Mouse (Mus musculus) liver, embryonic 14.5 days (tissue): ENCODE measurements around the gene Iqschfp. TPM values are rescaled to one million over a fixed set of nuclear protein-coding genes. Genes with fewer than 3 reads are reported as not detected.

Experiments used
- ATAC-seq: fragments of 200-750 bp; cut with Nextera tagmentation; 2 replicates; pipeline ENCODE4 v1.8.0; 2017; ENCODE audit warnings: moderate number of reproducible peaks, mild to moderate bottlenecking, moderate library complexity; ENCODE audit not compliant: insufficient read depth
- DNase-seq, 3 experiments: peaks; one replicate each; pipeline ENCODE4 v3.0.0-alpha.2; 2012 to 2013; ENCODE audit warnings: low read depth in 3 of 3, low spot score in 3 of 3
- H3K27ac ChIP-seq: fragments of 300-500 bp; sonication (generic); 2 replicates; pipeline ENCODE4 v1.5.1; 2014; ENCODE audit warnings: moderate library complexity, mild to moderate bottlenecking, control low read depth, inconsistent platforms
- H3K27me3 ChIP-seq: fragments of 300-500 bp; sonication (generic); 2 replicates; pipeline ENCODE4 v1.6.1; 2014; ENCODE audit warnings: mild to moderate bottlenecking, low read length, moderate library complexity; ENCODE audit not compliant: control insufficient read depth, insufficient read depth
- H3K36me3 ChIP-seq: fragments of 300-500 bp; sonication (generic); replicated peaks from 2 replicates; pipeline ENCODE4 v1.6.1; 2014; ENCODE audit warnings: low read depth; ENCODE audit not compliant: control insufficient read depth, insufficient read depth
- H3K4me1 ChIP-seq, 2 experiments: fragments of 200-500 bp in 1 of 2; fragments of 300-500 bp in 1 of 2; sonication (generic) in 1 of 2; replicated peaks; 2 replicates each; pipeline ENCODE4 v1.6.1; 2012 to 2014; ENCODE audit warnings: antibody characterized with exemption in 1 of 2, inconsistent platforms in 1 of 2, low read length in 1 of 2; ENCODE audit not compliant: control insufficient read depth in 2 of 2, insufficient read depth in 2 of 2
- H3K4me2 ChIP-seq: fragments of 300-500 bp; sonication (generic); 2 replicates; pipeline ENCODE4 v1.6.1; 2014; ENCODE audit warnings: low read depth, mild to moderate bottlenecking, control low read depth, moderate library complexity
- H3K4me3 ChIP-seq, 2 experiments: fragments of 200-500 bp in 1 of 2; fragments of 300-500 bp in 1 of 2; sonication (generic) in 1 of 2; 2 replicates each; pipeline ENCODE4 v1.5.1; 2012 to 2014; ENCODE audit warnings: low read depth in 2 of 2, low read length in 2 of 2, mild to moderate bottlenecking in 2 of 2, control low read depth in 1 of 2, inconsistent platforms in 1 of 2, moderate library complexity in 1 of 2; ENCODE audit not compliant: insufficient read depth in 1 of 2
- H3K9ac ChIP-seq: fragments of 300-500 bp; sonication (generic); replicated peaks from 2 replicates; pipeline ENCODE4 v1.6.1; 2014; ENCODE audit warnings: mild to moderate bottlenecking, control low read depth, moderate library complexity
- H3K9me3 ChIP-seq: fragments of 300-500 bp; sonication (generic); 2 replicates; pipeline ENCODE4 v1.6.1; 2016; ENCODE audit warnings: low read length, mixed read lengths; ENCODE audit not compliant: control insufficient read depth
- CTCF ChIP-seq: IDR thresholded peaks from 2 replicates; pipeline ENCODE4 v1.5.1; 2016; ENCODE audit warnings: antibody characterized with exemption, low read depth, control low read depth
- EP300 ChIP-seq: IDR thresholded peaks from 2 replicates; pipeline ENCODE4 v1.6.1; 2016; ENCODE audit warnings: antibody characterized with exemption, low read depth
- WGBS: fragments of 180-500 bp; shearing (Covaris S2); extraction: QIAGEN DNeasy Blood & Tissue Kit; methylation state at CpG from one replicate; pipeline ENCODE4 v1.1.7; 2014; ENCODE audit not compliant: insufficient replicate concordance; 5-methylcytosine and 5-hydroxymethylcytosine counted together
- polyA plus RNA-seq, 2 experiments: library from polyadenylated mRNA; depleted of rRNA in 1 of 2; stranded (reverse) in 1 of 2; unstranded in 1 of 2; fragments of >200 nt; fragmentation: Nextera tagmentation in 1 of 2; extraction: Ambion mirVana in 1 of 2; gene quantifications; 2 replicates each; pipeline versions ENCODE4 v1.2.1 to v1.2.3; 2012 to 2014

Gene Iqschfp
- polyA plus RNA-seq, 2 experiments, result not detected

DNA sequence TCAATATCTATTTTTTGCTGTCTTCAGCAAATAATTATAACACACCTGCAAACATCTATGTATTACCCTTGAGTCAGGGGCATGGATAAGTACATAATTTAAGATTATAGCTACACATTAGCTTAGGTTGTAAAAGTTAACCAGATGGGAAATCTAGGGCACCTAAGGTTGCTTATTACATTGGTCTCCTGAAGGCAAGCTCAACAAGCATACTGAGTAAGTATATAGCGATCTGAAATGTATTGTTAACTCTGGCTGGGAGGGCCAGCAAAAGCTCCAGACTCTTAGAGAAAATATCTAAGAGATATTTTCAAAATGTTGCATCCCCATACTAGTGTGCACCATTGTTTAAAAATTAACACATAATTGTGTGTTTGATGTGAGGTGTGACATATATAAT lies 775.8 kb downstream of the Iqschfp start:
- H3K4me3 ChIP-seq, result no peak overlapping the region
- no peaks in the 10 kb centered on the region for H3K4me1 ChIP-seq
- H3K27ac ChIP-seq, result no peak overlapping the region
- no peak for TF ChIP-seq EP300
- no peak for TF ChIP-seq CTCF
- DNase-seq (no peak), ATAC-seq (no peak)
- H3K36me3 ChIP-seq, result no peaks in the 10 kb centered on the region
- no peak overlapping the region for H3K9ac ChIP-seq
- no peak overlapping the region for H3K4me2 ChIP-seq
- no peaks in the 10 kb centered on the region for H3K27me3 ChIP-seq
- 76% methylated on average over 1 of the region's 1 CpGs for WGBS
- H3K9me3 ChIP-seq, result no peaks in the 10 kb centered on the region

DNA sequence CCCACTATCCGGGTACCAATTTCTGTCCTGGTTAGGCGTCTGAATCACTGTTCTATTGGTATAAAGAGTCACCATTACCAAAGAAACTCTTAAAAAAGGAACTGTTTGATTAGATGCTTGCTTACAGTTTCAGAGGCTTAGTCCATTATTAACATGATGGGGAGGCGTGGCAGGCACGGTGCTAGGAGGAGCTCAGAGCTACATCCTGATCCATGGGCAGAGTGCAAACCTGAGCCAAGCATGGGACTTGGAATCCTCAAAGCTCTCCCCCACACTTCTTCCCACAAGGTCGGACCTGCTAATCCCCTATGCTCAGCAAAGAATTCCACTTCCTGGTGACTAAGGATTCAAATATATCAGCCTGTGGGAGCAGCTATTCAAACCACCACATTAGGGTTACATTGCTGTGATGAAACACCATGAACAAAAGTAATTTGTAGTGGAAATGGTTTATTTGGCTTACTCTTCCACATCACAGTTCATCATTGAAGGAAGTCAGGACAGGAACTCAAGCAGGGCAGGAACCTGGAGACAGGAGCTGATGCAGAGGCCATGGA lies 777.5 kb downstream of the Iqschfp start:
- ATAC-seq (no peak), DNase-seq (no peak)
- Histone ChIP-seq H3K4me1 (no peaks in the 10 kb centered on the region), H3K27ac (no peak overlapping the region), H3K4me2 (no peak overlapping the region), H3K27me3 (no peaks in the 10 kb centered on the region), H3K9me3 (no peaks in the 10 kb centered on the region), H3K9ac (no peak overlapping the region), H3K36me3 (no peaks in the 10 kb centered on the region), H3K4me3 (no peak overlapping the region)
- 50% methylated on average over 5 of the region's 5 CpGs for WGBS
- TF ChIP-seq CTCF, result no peak
- no peak for TF ChIP-seq EP300

DNA sequence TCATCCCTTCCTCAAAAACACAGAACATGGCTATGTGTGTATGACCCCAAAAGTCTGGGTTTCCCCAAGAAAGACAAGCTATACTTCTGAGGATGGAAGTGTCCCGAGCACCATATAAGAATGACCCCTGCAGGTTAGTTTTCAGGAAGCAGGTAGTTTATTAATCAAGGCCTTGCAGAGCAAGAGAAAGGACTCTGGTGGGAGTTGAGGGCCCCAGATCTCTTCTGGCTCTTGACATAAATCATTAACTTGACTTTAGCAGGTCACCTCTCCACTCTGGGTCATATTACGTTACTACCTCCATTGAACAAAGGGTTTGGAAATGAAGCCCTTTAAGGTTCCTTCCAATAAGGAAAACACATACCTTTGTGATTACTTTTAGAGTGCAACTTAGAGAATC lies 782.7 kb downstream of the Iqschfp start:
- no peak overlapping the region for H3K4me2 ChIP-seq
- H3K9me3 ChIP-seq, result no peaks in the 10 kb centered on the region
- no peak for TF ChIP-seq EP300
- TF ChIP-seq CTCF, result no peak
- ATAC-seq, result no peak
- 65% methylated on average over 2 of the region's 2 CpGs for WGBS
- no peaks in the 10 kb centered on the region for H3K36me3 ChIP-seq
- no peaks in the 10 kb centered on the region for H3K27me3 ChIP-seq
- H3K4me1 ChIP-seq, result peaks cover 0 to 9% of the 10 kb centered on the region in 2 experiments; a peak in 1 of 4 replicates
- no peak overlapping the region for H3K4me3 ChIP-seq
- H3K9ac ChIP-seq, result no peak overlapping the region
- DNase-seq, result no peak
- no peak overlapping the region for H3K27ac ChIP-seq

DNA sequence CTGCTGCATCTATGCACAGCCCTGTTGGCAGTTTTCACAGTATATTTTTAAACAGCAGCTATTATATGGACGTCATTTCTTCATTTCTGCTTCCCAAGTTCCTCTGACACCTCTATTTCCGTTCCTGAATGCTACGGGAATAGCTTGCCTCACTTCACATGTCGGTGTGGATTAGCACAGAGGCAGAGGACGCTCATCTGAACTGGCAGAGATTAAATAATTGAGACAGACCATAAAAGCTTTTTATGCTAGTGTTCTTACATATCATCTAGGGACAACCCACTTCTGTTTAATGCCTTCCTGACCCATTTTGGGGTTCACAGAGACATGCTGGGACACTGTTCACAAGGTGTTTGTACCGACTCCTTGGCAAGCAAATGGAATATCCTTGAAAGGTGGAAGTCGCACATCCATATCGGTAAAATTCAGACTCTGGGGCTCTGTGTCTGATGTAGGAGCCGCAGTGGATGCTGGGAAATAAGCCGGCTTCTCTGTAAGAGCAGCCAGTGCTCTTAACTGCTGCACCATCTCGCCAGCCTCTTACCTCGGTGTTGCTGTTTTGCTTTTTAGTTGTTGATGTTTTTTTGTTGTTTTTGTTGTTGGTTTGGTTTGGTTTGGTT lies 783.3 kb downstream of the Iqschfp start:
- DNase-seq, result no peak
- Histone ChIP-seq H3K4me1 (peaks cover 0 to 9% of the 10 kb centered on the region in 2 experiments; a peak in 1 of 4 replicates), H3K4me3 (no peak overlapping the region), H3K4me2 (no peak overlapping the region), H3K9me3 (no peaks in the 10 kb centered on the region), H3K9ac (no peak overlapping the region), H3K27me3 (no peaks in the 10 kb centered on the region), H3K36me3 (no peaks in the 10 kb centered on the region), H3K27ac (no peak overlapping the region)
- TF ChIP-seq EP300 (no peak), CTCF (no peak)
- ATAC-seq, result no peak
- WGBS, result 68% methylated on average over 12 of the region's 12 CpGs

Other genes with a start within 250 kb of the Iqschfp start
- gene Iqcj, start within 50 bp of the Iqschfp start, polyA plus RNA-seq (2012; rRNA removed), result not detected in 2 replicates
- gene Iqcj, start within 50 bp of the Iqschfp start, polyA plus RNA-seq (2014; fragmentation: Nextera tagmentation; extraction: Ambion mirVana), result not detected in 2 replicates
- gene Schip1, start 172.6 kb downstream of the Iqschfp start, polyA plus RNA-seq (2012; rRNA removed), result 0.81 and 1.1 TPM in 2 replicates
- 0.88 and 1.6 TPM in 2 replicates for gene Schip1, start 172.6 kb downstream of the Iqschfp start, polyA plus RNA-seq (2014; fragmentation: Nextera tagmentation; extraction: Ambion mirVana)